Mouse (Mus musculus): ENCODE measurements at regions not wholly inside any gene's neighbourhood (a gene's known extent, or its start where the extent isn't known, plus 50 kb on each side); places are given as distances from the start of the nearest gene placed in this dataset.

DNA sequence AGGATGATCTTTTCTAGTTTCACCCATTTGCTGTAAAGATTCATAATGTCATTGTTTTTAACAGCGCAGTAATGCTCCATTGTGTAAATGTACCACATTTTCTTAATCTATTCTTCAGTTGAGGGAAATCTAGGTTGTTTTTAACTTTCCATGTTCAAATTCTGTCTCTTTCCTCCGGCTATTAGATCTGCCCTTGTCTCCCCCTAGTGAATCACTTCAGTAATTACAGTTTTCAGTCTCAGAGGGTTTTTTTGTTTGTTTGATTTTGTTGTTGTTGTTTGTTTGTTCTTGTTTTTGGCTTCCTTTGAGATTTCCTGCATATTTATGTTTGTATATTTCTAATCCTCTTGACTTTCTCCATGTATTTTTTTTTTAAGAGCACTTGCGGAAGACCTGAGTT, 194.8 kb upstream of the Thsd7b start:
- H3K27me3 ChIP-seq, result no peaks in the 10 kb centered on the region

DNA sequence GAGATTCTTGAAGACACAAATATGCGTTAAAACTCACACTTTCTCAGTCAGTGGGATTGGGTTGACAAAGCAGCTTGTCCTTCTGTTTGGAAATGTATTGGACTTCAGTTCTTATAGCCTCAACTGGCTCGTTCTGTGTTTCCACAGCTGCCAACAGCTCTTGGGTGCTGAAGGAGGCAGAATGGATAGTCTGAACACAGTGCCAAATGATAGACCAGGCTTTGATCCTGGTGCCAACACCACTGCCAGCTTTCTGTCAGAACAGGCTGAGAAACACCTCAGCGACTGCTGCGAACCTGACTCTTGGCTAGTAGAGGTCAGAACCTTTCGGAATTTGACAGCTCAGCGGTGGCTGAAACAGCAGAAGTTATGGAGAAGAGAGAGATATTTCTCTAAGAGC, 215.9 kb upstream of the Thsd7b start:
- WGBS, result 72% methylated on average over 6 of the region's 6 CpGs
- Histone ChIP-seq H3K9me3 (no peaks in the 10 kb centered on the region), H3K27me3 (no peaks in the 10 kb centered on the region), H3K36me3 (no peaks in the 10 kb centered on the region), H3K4me3 (no peak overlapping the region), H3K4me1 (no peaks in the 10 kb centered on the region), H3K4me2 (replicated peaks) (no peak overlapping the region), H3K27ac (replicated peaks) (no peak overlapping the region), H3K9ac (replicated peaks) (no peak overlapping the region)
- ATAC-seq (replicated peaks), result no peak

More for the DNA sequence above, 194.8 kb upstream of the Thsd7b start:
- H3K9ac ChIP-seq (replicated peaks), result no peak overlapping the region
- H3K27ac ChIP-seq (replicated peaks), result no peak overlapping the region
- H3K9me3 ChIP-seq, result no peaks in the 10 kb centered on the region
- no peaks in the 10 kb centered on the region for H3K36me3 ChIP-seq
- H3K4me2 ChIP-seq (replicated peaks), result no peak overlapping the region
- no peaks in the 10 kb centered on the region for H3K4me1 ChIP-seq
- no peak for ATAC-seq (replicated peaks)
- WGBS, result 68% methylated on average over 3 of the region's 3 CpGs
- H3K4me3 ChIP-seq, result no peak overlapping the region

DNA sequence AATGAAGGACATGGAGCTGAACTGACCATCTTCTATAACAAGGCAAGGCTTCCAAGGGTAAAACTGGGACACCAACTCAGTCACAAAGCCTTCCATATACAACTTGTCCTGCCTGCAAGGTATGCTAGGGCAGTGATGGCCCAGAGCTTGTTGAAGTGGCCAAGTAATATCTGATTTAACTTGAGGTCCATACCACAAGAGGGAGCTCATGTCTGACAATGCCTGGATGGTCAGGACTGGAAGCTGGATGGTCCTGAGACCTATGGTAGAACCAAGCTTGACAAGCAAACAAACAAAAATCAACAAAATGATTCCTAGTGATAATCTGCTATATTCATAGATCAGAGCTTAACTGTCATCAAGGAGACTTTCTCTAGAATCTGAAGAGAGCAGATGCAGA, 217.8 kb upstream of the Thsd7b start:
- no peak overlapping the region for H3K4me3 ChIP-seq
- ATAC-seq (replicated peaks), result no peak

DNA sequence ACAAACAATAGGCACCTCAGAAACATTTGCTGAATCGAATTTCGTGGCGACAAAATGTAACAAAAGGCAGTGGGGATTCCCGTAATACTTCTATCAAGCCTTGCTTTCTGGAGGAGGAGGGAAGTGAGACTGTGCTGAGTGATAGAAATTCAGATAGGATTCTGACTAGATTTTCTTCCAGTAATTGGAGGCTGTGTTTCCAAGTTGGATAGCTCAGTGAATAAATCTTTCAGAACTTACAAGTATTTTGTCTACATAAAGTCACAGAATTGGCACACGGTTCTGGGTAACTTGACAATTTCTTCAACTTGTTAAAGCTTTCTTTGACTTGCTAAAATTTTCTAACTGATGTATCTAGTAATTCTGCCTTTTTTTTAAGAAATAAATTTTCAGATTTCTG, 239.4 kb upstream of the Thsd7b start:
- Histone ChIP-seq H3K9me3 (no peaks in the 10 kb centered on the region), H3K4me2 (replicated peaks) (no peak overlapping the region), H3K27ac (replicated peaks) (no peak overlapping the region), H3K4me3 (no peak overlapping the region), H3K4me1 (no peaks in the 10 kb centered on the region), H3K9ac (replicated peaks) (no peak overlapping the region), H3K27me3 (no peaks in the 10 kb centered on the region), H3K36me3 (no peaks in the 10 kb centered on the region)
- 57% methylated on average over 5 of the region's 5 CpGs for WGBS
- no peak for ATAC-seq (replicated peaks)

More for the DNA sequence above, 217.8 kb upstream of the Thsd7b start:
- Histone ChIP-seq H3K4me2 (replicated peaks) (no peak overlapping the region), H3K27ac (replicated peaks) (no peak overlapping the region), H3K9ac (replicated peaks) (no peak overlapping the region), H3K27me3 (no peaks in the 10 kb centered on the region), H3K4me1 (no peaks in the 10 kb centered on the region), H3K9me3 (no peaks in the 10 kb centered on the region), H3K36me3 (no peaks in the 10 kb centered on the region)

DNA sequence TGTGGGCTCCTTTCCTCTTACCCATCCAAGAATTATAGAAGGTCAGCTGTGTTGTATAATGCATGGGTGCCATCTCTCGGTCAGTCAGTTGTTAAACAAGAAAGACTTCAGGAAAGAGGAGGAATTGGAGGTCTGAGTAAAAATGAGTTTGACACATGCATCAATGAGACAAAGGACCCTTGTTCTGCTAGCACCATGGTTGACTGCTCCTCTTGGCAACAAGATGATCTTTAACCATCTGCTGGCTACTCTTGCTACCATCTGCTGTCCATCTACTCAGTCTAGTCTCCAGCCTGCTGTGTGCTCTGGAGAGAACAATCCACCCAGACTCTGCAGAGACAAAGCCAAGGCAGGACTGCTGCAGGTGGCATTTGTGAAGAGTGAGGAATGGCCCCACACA, 267.2 kb upstream of the Thsd7b start:
- no peaks in the 10 kb centered on the region for H3K36me3 ChIP-seq
- H3K4me2 ChIP-seq (replicated peaks), result no peak overlapping the region
- WGBS, result 46% methylated on average over 1 of the region's 1 CpGs
- no peaks in the 10 kb centered on the region for H3K4me1 ChIP-seq
- no peak overlapping the region for H3K27ac ChIP-seq (replicated peaks)
- H3K9me3 ChIP-seq, result no peaks in the 10 kb centered on the region
- H3K4me3 ChIP-seq, result no peak overlapping the region
- no peak overlapping the region for H3K9ac ChIP-seq (replicated peaks)
- no peaks in the 10 kb centered on the region for H3K27me3 ChIP-seq
- peak; percentile 55 for ATAC-seq (replicated peaks)

DNA sequence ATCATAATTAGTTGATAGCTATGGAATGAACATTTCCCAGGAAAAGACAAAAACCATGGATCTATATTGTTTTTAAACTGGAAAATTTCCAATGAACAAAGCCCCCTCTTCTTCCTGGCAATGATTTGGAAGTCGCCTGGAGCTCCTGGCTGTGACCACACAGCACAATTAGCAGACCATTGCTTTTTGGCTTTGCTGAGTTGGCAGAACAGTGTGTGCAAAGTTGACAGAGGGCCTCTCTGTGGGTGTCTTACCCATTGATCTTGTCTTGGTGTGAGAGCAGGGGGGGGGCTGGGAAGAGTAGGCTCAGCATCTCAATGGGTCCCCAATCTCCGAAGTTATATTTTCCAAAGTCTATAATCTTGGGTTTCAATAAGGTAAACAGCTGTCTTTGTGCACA, 270.8 kb upstream of the Thsd7b start:
- Histone ChIP-seq H3K9ac (replicated peaks) (no peak overlapping the region), H3K27me3 (no peaks in the 10 kb centered on the region), H3K36me3 (no peaks in the 10 kb centered on the region), H3K4me2 (replicated peaks) (no peak overlapping the region), H3K9me3 (no peaks in the 10 kb centered on the region), H3K4me3 (no peak overlapping the region), H3K27ac (replicated peaks) (no peak overlapping the region), H3K4me1 (no peaks in the 10 kb centered on the region)
- no peak for ATAC-seq (replicated peaks)
- 84% methylated on average over 2 of the region's 2 CpGs for WGBS

DNA sequence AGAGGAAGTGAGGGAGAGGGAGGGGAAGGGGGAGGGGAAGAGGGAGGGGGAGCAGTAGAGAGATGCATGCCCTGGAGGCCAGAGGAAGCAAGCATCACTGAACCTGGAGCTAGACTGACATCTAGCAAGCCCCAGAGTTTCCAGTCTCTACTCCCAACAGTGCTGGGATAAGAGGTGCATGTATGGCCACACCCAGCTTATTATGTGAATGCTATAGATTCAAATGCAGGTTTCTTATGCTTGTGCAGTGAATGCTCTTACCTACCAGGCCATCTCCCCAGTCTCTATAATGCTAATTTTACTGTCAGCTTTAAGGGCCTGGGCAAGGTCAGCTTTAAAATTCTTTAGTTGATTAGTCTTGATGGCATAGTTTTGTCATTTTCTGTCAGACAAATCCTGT, 271.3 kb upstream of the Thsd7b start:
- no peak overlapping the region for H3K4me2 ChIP-seq (replicated peaks)
- no peaks in the 10 kb centered on the region for H3K36me3 ChIP-seq
- no peak overlapping the region for H3K27ac ChIP-seq (replicated peaks)
- no peak overlapping the region for H3K4me3 ChIP-seq
- H3K4me1 ChIP-seq, result no peaks in the 10 kb centered on the region
- H3K9me3 ChIP-seq, result no peaks in the 10 kb centered on the region
- H3K27me3 ChIP-seq, result no peaks in the 10 kb centered on the region
- ATAC-seq (replicated peaks), result no peak
- H3K9ac ChIP-seq (replicated peaks), result no peak overlapping the region

DNA sequence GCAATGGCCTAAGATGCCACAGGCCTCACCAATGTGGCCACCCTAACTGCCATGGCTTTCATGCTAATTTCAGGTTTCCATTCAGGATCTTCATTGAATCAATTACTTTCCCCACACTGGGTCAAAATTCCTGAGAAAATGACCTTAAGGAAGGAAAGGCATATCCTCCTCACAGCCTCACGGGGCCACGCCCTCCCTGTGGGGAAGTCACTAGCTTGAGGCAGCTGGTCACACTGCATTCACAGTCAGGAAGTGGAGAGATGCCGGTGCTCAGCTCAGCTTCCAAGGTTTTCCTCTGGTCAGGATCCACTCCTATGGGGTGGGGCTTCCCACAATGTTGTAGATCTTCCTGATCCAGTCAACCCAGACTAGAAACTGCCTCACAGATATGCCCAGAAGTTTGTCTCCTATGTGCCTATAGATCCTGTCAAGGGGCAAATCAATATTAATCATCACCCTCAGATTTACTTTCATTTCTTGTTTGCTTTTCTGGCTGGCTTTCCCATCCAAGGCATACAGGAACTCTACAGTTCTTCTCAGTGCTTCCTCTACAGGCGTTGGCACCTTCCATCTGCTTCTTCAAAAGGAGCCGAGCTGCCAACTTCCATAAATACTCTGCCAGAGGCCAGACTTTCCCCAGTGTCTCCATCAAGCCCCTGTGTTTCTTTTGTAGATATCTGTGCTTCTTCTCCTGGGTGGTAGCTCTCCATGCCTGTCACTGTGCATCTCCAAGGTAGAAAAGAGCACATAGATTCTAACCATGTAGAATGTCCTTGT, 273.2 kb upstream of the Thsd7b start:
- 82% methylated on average over 5 of the region's 5 CpGs for WGBS
- Histone ChIP-seq H3K4me1 (no peaks in the 10 kb centered on the region), H3K27me3 (no peaks in the 10 kb centered on the region), H3K27ac (replicated peaks) (no peak overlapping the region), H3K4me3 (no peak overlapping the region), H3K9me3 (no peaks in the 10 kb centered on the region), H3K36me3 (no peaks in the 10 kb centered on the region), H3K4me2 (replicated peaks) (no peak overlapping the region), H3K9ac (replicated peaks) (no peak overlapping the region)
- no peak for ATAC-seq (replicated peaks)

DNA sequence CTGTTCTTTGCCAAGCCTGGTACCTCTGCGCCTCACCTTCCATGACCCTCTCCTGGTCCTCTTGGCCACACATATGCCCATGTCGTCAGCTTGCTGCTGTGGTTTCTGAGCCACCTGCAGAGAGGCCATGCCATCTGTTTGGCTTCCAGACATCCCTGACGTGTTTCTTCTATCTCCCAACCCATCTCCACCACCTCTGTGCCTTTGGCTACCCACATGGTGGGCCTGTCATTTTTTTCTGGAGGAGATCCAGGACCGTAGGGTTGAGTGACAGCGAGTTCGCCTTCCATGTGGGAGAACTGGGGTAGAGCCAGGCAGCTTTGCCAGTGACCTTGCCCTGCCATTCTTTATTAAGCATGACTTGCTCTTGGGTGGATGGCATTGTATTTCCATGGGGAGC, 278.4 kb upstream of the Thsd7b start:
- 71% methylated on average over 6 of the region's 6 CpGs for WGBS
- H3K36me3 ChIP-seq, result no peaks in the 10 kb centered on the region
- H3K27me3 ChIP-seq, result no peaks in the 10 kb centered on the region
- H3K4me2 ChIP-seq (replicated peaks), result no peak overlapping the region
- ATAC-seq (replicated peaks), result 0 out of 2 replicates have a peak, but pooled peaks have one; percentile 35
- H3K4me3 ChIP-seq, result no peak overlapping the region
- H3K4me1 ChIP-seq, result 0 out of 2 replicates have a peak, but pooled peaks cover 3% of the 10 kb centered on the region
- no peaks in the 10 kb centered on the region for H3K9me3 ChIP-seq
- H3K9ac ChIP-seq (replicated peaks), result no peak overlapping the region
- no peak overlapping the region for H3K27ac ChIP-seq (replicated peaks)

DNA sequence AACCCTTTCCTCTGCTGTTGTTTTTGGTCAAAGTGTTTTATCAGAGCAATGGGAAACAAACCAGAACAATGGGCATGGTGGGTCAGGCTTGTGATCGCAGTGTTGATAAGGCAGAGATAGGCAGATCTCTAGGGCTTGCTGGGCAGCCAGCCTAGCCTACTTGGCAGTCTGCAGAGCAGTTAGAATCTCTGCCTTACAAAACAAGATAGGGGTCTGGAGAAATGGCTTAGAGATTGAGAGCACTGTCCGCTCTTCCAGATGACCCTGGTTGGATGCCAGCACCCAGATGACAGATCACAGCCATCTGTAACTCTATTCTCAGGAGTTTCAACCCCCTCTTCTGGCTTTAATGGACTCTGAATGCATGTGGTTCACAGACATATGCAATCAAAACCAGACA, 289.7 kb upstream of the Thsd7b start:
- no peaks in the 10 kb centered on the region for H3K27me3 ChIP-seq
- no peaks in the 10 kb centered on the region for H3K36me3 ChIP-seq
- H3K4me2 ChIP-seq (replicated peaks), result no peak overlapping the region
- no peak for ATAC-seq (replicated peaks)
- no peak overlapping the region for H3K27ac ChIP-seq (replicated peaks)
- H3K9me3 ChIP-seq, result no peaks in the 10 kb centered on the region
- WGBS, result 79% methylated on average over 2 of the region's 2 CpGs
- H3K9ac ChIP-seq (replicated peaks), result no peak overlapping the region
- H3K4me3 ChIP-seq, result no peak overlapping the region
- H3K4me1 ChIP-seq, result no peaks in the 10 kb centered on the region

DNA sequence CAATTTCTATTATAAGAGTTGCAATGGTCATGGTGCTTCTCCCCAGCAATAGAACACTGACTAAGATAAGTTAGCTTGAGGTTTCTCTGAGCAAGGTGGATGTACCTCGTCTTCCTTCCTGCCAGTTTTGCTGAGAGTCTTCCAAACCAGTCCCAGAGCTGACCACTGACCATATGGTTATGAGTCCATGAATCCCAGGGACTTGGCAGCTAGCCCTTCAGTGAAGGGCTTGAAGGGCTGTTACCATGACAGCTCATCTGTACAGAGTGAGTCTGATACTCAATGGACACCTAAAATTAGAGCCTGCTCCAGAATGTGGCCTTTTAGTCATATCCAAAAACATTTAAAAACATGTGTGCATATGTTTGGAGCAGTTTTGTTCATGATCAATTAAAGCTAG, 297.5 kb upstream of the Thsd7b start:
- Histone ChIP-seq H3K4me3 (no peak overlapping the region), H3K9me3 (no peaks in the 10 kb centered on the region), H3K4me1 (no peaks in the 10 kb centered on the region), H3K4me2 (replicated peaks) (no peak overlapping the region), H3K27me3 (no peaks in the 10 kb centered on the region), H3K36me3 (no peaks in the 10 kb centered on the region), H3K9ac (replicated peaks) (no peak overlapping the region), H3K27ac (replicated peaks) (no peak overlapping the region)
- ATAC-seq (replicated peaks), result no peak
- WGBS, result 74% methylated on average over 1 of the region's 1 CpGs

DNA sequence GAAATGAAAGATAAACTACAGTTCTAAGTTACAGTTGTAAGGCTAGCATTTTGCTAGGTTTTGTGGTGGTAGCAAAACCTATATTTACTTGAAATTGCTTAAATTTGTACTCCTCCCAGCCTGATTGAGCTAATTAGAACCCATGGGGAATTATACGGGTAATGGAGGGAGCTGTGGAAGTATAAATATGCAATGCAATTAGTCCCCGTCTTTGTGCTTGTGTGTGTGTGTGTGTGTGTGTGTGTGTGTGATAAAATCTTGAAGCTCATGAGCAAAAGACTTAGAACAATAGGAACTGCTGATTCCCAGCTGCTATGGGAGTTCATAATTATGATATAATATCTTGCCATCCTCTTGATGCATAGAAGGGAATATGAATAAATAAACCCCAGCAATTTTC, 321.7 kb upstream of the Thsd7b start:
- ATAC-seq (replicated peaks), result peak; percentile 71
- H3K36me3 ChIP-seq, result no peaks in the 10 kb centered on the region

DNA sequence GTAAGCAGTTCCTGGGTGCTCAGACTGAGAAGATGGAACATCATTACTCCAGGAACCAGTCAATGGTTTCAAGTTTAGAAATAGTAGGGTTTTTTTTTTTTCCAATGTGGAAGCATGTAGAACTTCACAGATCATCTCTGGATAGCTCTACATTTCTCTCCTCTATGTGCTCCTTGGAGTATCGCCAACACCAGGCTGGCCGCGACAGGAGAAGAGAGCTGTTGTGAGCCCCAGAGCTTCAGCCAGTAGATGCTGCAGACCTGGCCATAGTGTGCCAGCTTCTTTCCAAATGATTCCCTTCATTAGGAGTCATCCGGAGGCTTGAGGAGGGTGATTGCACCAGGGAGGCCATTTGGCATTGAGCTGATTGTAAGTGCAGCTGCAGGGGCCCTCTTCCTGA, 322.6 kb upstream of the Thsd7b start:
- no peak overlapping the region for H3K9ac ChIP-seq (replicated peaks)
- H3K4me1 ChIP-seq, result no peaks in the 10 kb centered on the region
- H3K27me3 ChIP-seq, result no peaks in the 10 kb centered on the region
- H3K36me3 ChIP-seq, result no peaks in the 10 kb centered on the region
- H3K27ac ChIP-seq (replicated peaks), result no peak overlapping the region
- no peak for ATAC-seq (replicated peaks)
- H3K4me3 ChIP-seq, result no peak overlapping the region
- H3K9me3 ChIP-seq, result no peaks in the 10 kb centered on the region
- WGBS, result 64% methylated on average over 4 of the region's 4 CpGs
- no peak overlapping the region for H3K4me2 ChIP-seq (replicated peaks)

More for the DNA sequence above, 321.7 kb upstream of the Thsd7b start:
- Histone ChIP-seq H3K9me3 (no peaks in the 10 kb centered on the region), H3K4me1 (no peaks in the 10 kb centered on the region), H3K27ac (replicated peaks) (no peak overlapping the region), H3K9ac (replicated peaks) (no peak overlapping the region), H3K4me3 (no peak overlapping the region), H3K27me3 (no peaks in the 10 kb centered on the region), H3K4me2 (replicated peaks) (no peak overlapping the region)
- 18% methylated on average over 2 of the region's 2 CpGs for WGBS
